In the genomic region with DNA sequence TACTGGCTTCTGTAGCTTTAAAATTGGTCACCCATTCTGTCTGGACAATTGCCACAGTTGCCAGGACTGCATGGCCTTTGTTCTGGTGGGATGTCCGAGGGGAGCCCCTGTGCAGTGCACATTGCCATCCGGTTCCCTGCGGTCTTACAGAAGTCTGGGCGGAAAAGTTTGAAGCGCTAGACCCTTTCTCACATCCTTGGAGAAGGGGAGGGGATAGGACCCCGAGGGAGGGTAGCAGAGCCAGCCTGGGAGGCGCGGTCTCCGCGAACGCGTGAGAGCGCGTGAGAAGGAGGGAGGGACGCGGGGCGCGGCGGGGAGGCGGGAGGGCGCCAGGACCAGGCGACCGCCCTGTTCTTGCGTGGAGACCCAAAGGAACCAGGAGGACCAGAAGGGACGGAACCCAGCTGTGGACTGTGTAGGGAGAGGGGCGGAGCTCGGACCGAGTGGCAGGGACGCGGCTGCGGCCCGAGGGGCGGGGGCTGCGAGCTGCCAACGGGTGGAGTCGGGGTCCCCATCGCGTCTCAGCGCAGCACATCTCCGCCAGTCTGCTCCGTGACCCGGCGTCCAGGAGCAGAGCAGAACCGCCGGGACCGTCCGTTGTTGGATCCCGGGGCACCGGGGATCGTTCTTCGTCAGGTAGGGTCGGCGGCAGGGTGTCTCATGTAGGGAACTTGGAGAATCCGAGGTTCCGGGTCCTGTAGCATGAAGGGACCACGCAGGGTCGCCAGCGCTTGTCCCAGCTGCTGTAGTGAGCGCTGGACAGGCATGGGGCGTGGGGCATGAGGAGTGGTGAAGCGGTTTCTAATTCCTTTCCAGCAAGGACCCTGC, we compare ENCODE assay signal across 9 mouse cellular contexts. TPM values are rescaled to one million over a fixed set of nuclear protein-coding genes. Genes with fewer than 3 reads are reported as not detected.
DNase-seq lines count a peak whose midpoint lies in the region; ATAC-seq and TF ChIP-seq lines count a peak whose summit lies in the region.
"Had no signal": no experiment of that assay in that cellular context is flagged by ENCODE, and none has a peak within 500 bp of the region (broad histone marks: within the 10 kb centered on the region; RNA-seq: fewer than 3 reads in every experiment).

A gene (plus strand): TSS at position 301 of the 828 bp plus-strand sequence.

- 1% methylated on average over 60 of the region's 61 CpGs for WGBS in heart, postnatal 0 days
- under 1% methylated on average over 61 of the region's 61 CpGs for WGBS in limb, embryonic 10.5 days
- WGBS in neural tube, embryonic 11.5 days = under 1% methylated on average over 42 of the region's 61 CpGs

- H3K4me3 ChIP-seq in layer of hippocampus, adult 2 months = peak within 1 kb of the TSS; percentile 71
- peak within 1 kb of the TSS; percentile 49 for H3K4me3 ChIP-seq in heart, postnatal 0 days (ENCODE audit: low read depth, low read length)
- H3K4me3 ChIP-seq in limb, embryonic 10.5 days = peak within 1 kb of the TSS; percentile 73
- peak within 1 kb of the TSS; percentile 65 for H3K4me3 ChIP-seq in neural tube, embryonic 11.5 days (ENCODE audit: low read depth, low read length)

- no peaks in the 10 kb centered on the region for H3K4me1 ChIP-seq in heart, postnatal 0 days (ENCODE audit: control insufficient read depth, insufficient read depth)
- peaks cover 11% of the 10 kb centered on the region for H3K4me1 ChIP-seq in limb, embryonic 10.5 days
- no peaks in the 10 kb centered on the region for H3K4me1 ChIP-seq in neural tube, embryonic 11.5 days (ENCODE audit: control insufficient read depth, insufficient read depth, low read length)

- no peak for TF ChIP-seq CTCF in layer of hippocampus, adult 2 months (conservative IDR thresholded peaks at IDR 0.05)
- no peak for TF ChIP-seq CTCF in heart, postnatal 0 days (IDR thresholded peaks at IDR 0.05; ENCODE audit: low read depth)

- TF ChIP-seq EP300 in heart, postnatal 0 days (IDR thresholded peaks at IDR 0.05; ENCODE audit: low read depth) = no peak

- H3K27ac ChIP-seq in layer of hippocampus, adult 2 months = peak within 1 kb of the TSS; percentile 70
- H3K27ac ChIP-seq in heart, postnatal 0 days (ENCODE audit: low read depth) = no peak within 1 kb of the TSS
- peak within 1 kb of the TSS; percentile 83 for H3K27ac ChIP-seq in limb, embryonic 10.5 days
- H3K27ac ChIP-seq in neural tube, embryonic 11.5 days (ENCODE audit: low read depth, low read length) = peak within 1 kb of the TSS; percentile 57

- H3K27me3 ChIP-seq in heart, postnatal 0 days (ENCODE audit: control insufficient read depth, insufficient read depth, low read length) = peaks cover 29% of the 10 kb centered on the region
- peaks cover 37% of the 10 kb centered on the region for H3K27me3 ChIP-seq in limb, embryonic 10.5 days (ENCODE audit: low read depth, poor library complexity, severe bottlenecking)
- H3K27me3 ChIP-seq in neural tube, embryonic 11.5 days (ENCODE audit: control insufficient read depth, insufficient read depth, low read length) = no peaks in the 10 kb centered on the region

- H3K9ac ChIP-seq in heart, postnatal 0 days (replicated peaks; ENCODE audit: low read depth, low read length) = 0 out of 2 replicates have a peak within 1 kb of the TSS, but pooled peaks have one; percentile 12
- H3K9ac ChIP-seq in neural tube, embryonic 11.5 days (ENCODE audit: low read length) = peak within 1 kb of the TSS; percentile 58

- no peaks in the 10 kb centered on the region for H3K36me3 ChIP-seq in heart, postnatal 0 days (replicated peaks; ENCODE audit: control insufficient read depth, insufficient read depth, low read length)
- no peaks in the 10 kb centered on the region for H3K36me3 ChIP-seq in limb, embryonic 10.5 days
- no peaks in the 10 kb centered on the region for H3K36me3 ChIP-seq in neural tube, embryonic 11.5 days (ENCODE audit: control insufficient read depth, insufficient read depth, low read length)

- peak; percentile 33; the same call in 1 of the 2 replicates for ATAC-seq in heart, postnatal 0 days (ENCODE audit: insufficient read depth, low read depth)
- ATAC-seq in neural tube, embryonic 11.5 days (ENCODE audit: insufficient read depth, low FRiP score, low TSS enrichment) = peak; percentile 90
- no peak for ATAC-seq in inflammation-experienced regulatory T-cells, adult 6 months

- DNase-seq in layer of hippocampus, adult 2 months (ENCODE audit: low spot score in 2 of 2) = no peak
- DNase-seq in layer of hippocampus, adult 11-12 months (ENCODE audit: low spot score) = no peak
- DNase-seq in embryo, embryonic 9.5 days (ENCODE audit: extremely low spot score) = peak; percentile 71
- DNase-seq in heart, postnatal 0 days (ENCODE audit: low spot score) = no peak
- DNase-seq in limb, embryonic 10.5 days (ENCODE audit: low spot score) = peak; percentile 75
- DNase-seq in neural tube, embryonic 11.5 days (ENCODE audit: low spot score) = peak; percentile 76
- no peak for DNase-seq in adrenal gland, adult 18-20 months (ENCODE audit: low spot score in 2 of 2)

- H3K9me3 ChIP-seq in heart, postnatal 0 days (replicated peaks; ENCODE audit: control insufficient read depth, low read length) = no peaks in the 10 kb centered on the region
- no peaks in the 10 kb centered on the region for H3K9me3 ChIP-seq in limb, embryonic 10.5 days (replicated peaks)
- H3K9me3 ChIP-seq in neural tube, embryonic 11.5 days (ENCODE audit: control insufficient read depth, low read length) = no peaks in the 10 kb centered on the region

- peak within 1 kb of the TSS; percentile 64 for H3K4me2 ChIP-seq in heart, postnatal 0 days (ENCODE audit: low read depth, low read length)
- H3K4me2 ChIP-seq in neural tube, embryonic 11.5 days (ENCODE audit: low read depth) = peak within 1 kb of the TSS; percentile 85

RNA-seq across cellular contexts. Expression of the gene that starts here (rescaled TPM):
- 10 to 100 TPM; 22.1 to 23.7 TPM for total RNA-seq in layer of hippocampus, adult 2 months (2021)
- 0.08 TPM in 1 of 2 replicates, not detected in the other for total RNA-seq in heart, postnatal 0 days (2014; rRNA removed; ENCODE audit: low replicate concordance)
- not detected in 2 replicates for polyA plus RNA-seq in heart, postnatal 0 days (2015; fragmentation: Nextera tagmentation; extraction: Ambion mirVana)
- polyA plus RNA-seq in limb, embryonic 10.5 days (2016; fragmentation: Nextera tagmentation; extraction: Ambion mirVana) = 0.08 and 0.20 TPM in 2 replicates
- polyA plus RNA-seq in neural tube, embryonic 11.5 days (2014; fragmentation: Nextera tagmentation; extraction: Ambion mirVana) = 1.8 and 2.5 TPM in 2 replicates
- polyA plus RNA-seq in inflammation-experienced regulatory T-cells, adult 6 months (2017; shearing (Covaris generic)) = not detected
- total RNA-seq in adrenal gland, adult 18-20 months (2021) = under 1 TPM in 1 of 2 experiments, not detected in 1; 0.06 TPM
- total RNA-seq: common myeloid progenitor, adult 5-6 weeks had no signal

Comparison
In these comparisons a context has a peak if more than half of its experiments do, and no peak if none do; other contexts are left out.
1. RNA of the gene that starts here (total RNA-seq): 22.1 to 23.7 TPM in layer of hippocampus, adult 2 months; 0.06 TPM in adrenal gland, adult 18-20 months and 0.08 TPM in heart, postnatal 0 days; every median in the first group is over 10 times any median in the second.
2. Peak in ATAC-seq, H3K4me3 ChIP-seq, H3K9ac ChIP-seq and H3K4me2 ChIP-seq in heart, postnatal 0 days; RNA of the gene not detected or under 1 TPM.
3. Peak in DNase-seq, H3K4me3 ChIP-seq and H3K27ac ChIP-seq in limb, embryonic 10.5 days; RNA of the gene not detected or under 1 TPM.
4. DNase-seq: peak in embryo, embryonic 9.5 days (single experiment) and neural tube, embryonic 11.5 days (single experiment); none in layer of hippocampus, adult 2 months (0 of 2), layer of hippocampus, adult 11-12 months (single experiment), heart, postnatal 0 days (single experiment) and adrenal gland, adult 18-20 months (0 of 2).
5. Peak in every context shown above with its lines, with median percentiles within 50 percentile points of each other: H3K4me3 ChIP-seq.